Mouse (Mus musculus): Measurements from ENCODE around the gene Cox5b.

Cox5b gene

DNA sequence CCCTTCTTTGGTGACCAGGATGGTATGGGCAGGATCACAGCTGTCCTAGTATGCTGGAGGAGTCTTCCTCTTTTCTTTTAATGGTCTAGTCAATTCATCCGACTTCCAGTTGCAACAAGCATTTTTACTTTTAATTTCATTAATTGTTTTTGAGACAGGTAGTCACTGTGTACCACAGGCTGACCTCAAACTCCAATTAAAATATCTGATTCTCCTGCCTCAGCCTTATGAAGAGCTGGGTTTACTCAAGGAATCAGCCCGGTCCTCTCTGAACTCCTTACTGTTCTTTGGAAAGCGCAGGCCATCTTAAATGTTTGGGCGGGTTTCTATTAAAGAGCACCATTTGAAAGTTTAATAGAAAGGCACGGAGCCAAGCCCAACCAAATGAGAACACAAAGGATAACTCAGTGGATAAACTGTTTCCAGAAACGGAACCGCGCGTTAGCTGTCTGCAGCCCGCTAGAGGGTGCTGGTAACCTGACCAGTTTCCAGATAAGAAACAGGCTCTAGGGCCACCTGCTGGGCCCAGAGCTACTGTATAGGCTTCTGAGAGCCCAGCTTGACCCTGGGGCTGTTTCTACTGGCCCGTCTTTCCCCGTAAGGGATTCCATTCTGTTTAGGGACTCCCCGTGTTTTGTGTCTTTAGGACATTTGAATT lies 7.3 kb upstream of the Cox5b start:
- DNase-seq (ENCODE audit: low spot score), result peak; percentile 85

DNA sequence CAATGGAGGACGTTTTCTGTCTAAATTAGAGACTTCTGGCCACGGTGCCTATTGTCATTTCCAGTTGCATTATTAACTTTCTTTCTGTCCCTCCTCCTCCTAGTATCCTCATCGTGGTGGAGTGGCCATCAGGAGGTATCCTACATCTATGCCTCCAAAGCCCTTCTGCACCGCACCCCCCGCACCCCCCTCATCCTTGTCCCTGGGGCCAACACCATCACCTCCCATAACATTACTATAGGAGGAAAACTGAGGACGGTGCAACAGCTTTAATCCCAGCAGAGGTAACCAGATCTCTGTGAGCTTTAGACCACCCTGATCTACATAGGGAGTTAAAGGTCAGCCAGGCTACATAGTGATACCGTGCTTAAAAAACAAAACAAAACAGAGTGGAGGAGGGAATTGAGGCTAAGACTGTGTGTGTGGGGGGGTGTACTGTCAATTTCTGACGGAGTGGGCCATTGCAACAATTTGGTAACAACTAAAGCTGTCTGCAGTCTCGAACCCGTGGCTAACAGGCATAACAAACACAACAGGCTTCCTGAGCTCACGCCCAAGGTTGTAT lies 496 bp upstream of the Cox5b start:
- DNase-seq (ENCODE audit: low spot score), result no peak

DNA sequence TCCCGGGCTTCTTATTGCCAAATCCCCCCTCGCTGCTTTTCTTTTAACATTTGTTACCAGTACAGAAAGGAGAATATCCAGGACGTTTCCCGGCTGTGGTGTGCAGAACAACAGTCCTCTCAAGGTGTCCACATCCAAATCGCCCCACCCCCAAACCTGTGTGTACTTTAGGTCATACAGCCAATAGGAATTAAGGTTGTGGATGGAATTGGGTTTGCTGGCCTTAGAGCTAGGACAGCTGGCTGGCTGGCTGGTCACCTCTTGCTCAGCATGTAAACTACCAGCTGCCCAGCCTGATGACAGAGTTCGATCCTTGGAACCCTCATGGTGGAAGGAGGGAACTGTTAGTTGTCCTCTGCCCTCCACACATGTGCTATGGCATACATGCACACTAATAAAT lies 3.6 kb downstream of the Cox5b start:
- no peak for DNase-seq (ENCODE audit: low spot score)

DNA sequence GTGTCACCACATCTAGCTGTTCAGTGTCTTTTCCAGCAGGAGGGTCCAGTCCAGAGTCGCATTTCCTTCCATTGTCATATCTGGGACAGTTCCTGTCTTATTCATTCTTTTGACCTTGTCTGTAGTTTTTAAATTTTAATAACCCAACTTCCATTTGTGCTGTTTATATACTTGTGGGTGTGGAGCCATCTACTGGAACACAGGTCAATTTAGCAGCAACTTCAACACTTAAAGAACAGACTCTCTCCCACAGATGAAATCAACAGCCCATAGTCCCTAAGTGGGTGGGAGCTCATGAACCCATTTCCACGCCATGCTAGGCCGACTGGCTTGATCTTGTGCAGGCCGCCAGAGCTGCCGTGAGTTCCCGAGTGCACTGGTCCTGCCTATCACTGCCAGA lies 5.2 kb downstream of the Cox5b start:
- DNase-seq (ENCODE audit: low spot score), result no peak

DNA sequence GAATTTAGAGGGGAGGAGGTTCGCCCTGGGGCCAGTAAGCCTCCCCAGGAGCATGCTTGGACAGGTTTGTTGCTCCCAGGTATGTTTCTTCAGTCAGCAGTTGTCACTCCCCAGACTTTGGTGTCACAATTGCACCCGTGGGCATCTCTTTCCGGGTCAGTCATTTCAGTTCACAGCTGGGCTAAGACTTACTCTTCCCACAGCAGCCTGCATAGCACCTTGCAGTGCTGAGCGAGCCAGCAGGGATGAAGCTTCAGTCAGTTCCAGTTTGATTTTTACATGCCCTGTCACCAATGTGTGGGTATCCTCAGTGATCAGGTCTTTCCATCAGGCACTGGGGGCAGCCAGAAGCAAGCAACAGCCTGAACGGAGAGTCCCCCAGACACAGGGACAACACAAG lies 5.8 kb downstream of the Cox5b start:
- DNase-seq (ENCODE audit: low spot score), result no peak

DNA sequence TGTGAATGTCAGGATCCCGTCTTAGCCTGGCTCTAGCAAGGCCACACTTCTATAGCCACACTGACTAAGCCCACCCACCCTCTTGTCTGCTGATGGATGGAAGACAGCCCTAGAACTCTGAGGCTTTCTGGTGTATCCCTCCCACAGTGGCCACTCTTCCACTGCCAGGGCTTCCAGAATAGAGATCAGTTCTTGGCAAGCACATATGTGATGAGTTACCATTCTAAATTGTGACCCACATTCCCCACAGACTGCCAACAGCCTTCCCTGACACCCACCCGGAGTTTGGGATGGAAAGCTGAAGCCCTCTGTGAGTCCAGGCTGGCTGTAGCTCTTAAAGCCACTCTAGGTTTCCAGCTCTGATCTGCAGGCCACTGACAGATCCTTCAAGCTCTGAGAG lies 15.9 kb downstream of the Cox5b start:
- no peak for DNase-seq (ENCODE audit: low spot score)

DNA sequence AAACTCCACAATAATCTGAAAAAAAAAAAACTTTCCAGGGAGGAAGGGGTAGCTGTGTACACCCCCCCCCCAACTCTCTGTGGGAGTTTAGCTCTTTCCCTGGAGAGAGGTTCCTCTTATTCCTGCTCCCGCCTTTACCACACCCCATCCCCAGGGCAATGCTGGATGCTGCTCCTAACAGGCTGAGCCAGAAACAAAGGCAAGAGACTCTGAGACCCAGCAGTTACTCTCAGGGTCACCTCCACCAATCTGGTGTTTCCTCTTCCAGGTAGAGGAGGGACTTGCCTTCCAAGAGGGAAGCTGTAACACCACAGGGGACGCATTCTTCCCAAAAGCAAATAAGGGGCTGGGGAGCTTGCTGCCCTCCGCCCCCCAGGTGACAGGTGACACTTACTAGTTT lies 16.5 kb downstream of the Cox5b start:
- no peak for DNase-seq (ENCODE audit: low spot score)

DNA sequence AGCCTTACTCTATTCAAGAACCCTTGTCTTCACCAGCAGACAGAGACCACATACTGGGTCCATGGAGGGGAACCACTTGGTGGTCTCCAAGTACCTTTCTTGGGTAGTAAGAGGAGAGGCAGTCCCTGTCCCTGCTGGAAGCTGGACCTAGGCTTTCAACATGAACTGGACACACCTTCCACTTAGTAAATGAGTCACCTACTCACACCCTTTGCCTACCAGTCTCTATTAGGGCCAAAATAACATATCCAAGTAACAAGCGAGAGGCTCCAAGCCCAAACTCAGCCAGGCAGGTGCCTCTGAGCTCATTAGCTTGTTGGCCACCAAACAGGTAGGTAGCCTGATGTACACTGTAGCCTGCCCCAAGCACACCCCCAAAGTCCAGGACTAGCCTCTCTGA lies 17.4 kb downstream of the Cox5b start:
- no peak for DNase-seq (ENCODE audit: low spot score)

DNA sequence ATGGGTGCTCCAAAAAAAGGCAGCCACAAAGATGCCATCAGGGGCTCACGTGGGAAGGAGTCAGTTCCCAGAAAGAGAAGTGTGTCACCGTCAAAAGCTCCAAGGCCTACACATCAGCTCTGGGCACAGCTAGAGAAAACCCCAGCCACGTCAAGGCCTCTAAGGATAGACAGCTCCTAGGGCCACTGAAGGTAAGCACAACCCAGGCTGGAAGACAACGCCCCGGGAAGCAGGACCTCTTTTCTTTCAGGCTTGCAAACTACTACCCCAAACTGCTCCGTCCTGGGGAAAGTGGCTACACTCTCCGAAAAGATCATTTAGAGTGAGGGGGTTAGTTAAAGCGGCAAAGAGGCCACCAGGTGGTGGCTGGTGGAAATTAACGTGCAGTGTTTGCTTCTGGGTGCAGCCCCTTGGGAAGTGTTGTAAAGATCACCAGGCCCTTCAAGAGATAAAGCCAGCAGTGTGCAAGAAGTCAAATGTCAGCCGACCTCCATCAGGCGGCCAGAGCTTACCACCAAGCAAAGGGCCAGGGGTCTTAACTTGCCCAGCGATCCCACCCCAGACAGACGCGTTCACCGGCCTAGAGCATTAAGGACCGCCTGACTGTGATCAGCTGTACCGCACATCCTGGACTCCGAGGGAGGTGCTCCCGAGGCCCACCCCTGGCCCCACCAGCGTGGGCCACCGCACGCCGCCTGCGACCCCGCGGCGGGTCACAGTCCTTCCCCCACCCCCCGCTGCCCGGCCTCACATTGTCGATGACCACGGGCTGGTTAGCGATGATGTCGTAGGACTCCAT lies 18.0 kb downstream of the Cox5b start:
- DNase-seq (ENCODE audit: low spot score), result peak; percentile 40

DNA sequence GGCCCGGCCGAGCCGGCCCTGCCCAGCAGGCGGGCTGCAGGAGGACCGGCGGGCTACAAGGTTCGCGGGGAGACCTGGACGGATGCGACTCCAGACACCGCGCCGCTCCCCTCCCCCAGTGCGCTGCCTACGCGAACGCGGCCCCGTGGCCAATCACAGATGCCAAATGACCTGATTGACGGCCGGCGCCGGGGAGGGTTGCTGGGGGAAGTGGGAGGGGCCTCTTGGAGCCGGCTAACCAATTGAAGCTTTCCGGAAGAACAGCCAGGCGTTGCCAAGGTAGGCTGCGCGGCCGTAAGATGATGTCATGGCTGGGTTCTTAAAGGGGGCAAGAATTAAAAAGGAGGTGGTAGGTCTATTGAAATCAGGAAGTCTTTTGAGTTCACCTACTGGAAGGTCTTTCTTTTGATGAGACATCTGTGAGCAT lies 18.6 kb downstream of the Cox5b start, which contains the start of gene 4933424G06Rik:
Gene 4933424G06Rik (plus strand): TSS at position 296 of the 427 bp plus-strand sequence.
- peak; percentile 98 for DNase-seq (ENCODE audit: low spot score)

DNA sequence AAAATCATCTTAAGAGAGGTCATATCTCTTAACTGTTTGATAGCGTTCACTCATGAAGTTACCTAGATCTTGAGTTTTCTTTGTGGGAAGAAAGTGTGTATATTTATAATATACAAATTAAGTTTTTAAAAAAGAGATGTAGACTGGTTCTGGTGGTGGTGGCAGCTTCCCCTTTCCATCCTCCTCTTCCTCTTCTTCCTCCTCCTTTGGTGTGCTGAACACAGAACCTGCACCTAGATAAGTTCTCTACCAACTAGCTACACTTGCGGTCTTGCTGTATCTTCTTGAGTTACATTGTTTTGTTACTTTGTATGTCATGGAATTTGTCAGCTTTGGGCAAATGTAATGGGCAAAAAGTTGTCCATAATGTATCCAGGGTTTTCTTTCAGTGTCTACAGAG lies 19.9 kb downstream of the Cox5b start:
- no peak for DNase-seq (ENCODE audit: low spot score)

DNA sequence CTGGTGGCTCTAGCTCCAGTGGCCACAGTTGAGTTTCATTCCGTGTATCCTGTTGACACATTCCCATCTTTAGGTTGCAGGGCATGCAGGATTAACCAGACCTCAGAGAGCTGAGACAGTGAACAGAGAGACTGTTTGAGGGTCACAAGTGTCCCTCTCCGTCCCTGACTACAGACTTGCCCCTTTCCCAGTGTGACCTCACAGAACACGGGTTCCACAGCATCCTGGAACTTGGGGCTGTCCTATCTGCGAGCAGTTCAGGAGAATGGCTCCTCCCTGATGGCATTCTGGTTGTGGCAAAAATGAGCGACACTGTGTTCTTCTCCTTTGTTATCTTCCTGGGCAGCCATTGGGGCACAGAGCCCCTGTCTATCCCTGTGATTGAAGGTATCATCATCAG lies 23.1 kb downstream of the Cox5b start, which contains the start of gene Actr1b:
Gene Actr1b (minus strand): TSS at position 112 of the 400 bp plus-strand sequence.
- no peak for DNase-seq (ENCODE audit: low spot score)

DNA sequence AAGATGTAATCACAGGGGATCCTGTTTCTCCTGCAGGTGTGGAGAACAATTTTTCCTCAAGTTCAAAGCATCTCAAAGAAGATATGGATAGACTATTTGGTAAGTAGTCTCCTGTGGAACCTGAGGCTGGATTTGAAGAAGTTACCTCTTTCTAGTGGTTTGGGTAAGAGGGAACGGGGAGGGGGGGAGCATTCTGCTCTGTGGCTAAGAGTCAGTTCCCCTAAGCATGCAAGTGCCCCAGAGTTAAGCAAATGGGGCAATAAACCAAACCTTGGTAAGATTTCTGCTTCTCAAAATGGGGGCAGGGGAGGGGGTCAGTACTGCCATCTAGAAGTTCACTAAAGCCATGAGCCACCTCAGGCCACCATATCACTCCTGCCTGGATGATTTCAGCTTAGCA lies 27.5 kb downstream of the Cox5b start:
- no peak for DNase-seq (ENCODE audit: low spot score)

DNA sequence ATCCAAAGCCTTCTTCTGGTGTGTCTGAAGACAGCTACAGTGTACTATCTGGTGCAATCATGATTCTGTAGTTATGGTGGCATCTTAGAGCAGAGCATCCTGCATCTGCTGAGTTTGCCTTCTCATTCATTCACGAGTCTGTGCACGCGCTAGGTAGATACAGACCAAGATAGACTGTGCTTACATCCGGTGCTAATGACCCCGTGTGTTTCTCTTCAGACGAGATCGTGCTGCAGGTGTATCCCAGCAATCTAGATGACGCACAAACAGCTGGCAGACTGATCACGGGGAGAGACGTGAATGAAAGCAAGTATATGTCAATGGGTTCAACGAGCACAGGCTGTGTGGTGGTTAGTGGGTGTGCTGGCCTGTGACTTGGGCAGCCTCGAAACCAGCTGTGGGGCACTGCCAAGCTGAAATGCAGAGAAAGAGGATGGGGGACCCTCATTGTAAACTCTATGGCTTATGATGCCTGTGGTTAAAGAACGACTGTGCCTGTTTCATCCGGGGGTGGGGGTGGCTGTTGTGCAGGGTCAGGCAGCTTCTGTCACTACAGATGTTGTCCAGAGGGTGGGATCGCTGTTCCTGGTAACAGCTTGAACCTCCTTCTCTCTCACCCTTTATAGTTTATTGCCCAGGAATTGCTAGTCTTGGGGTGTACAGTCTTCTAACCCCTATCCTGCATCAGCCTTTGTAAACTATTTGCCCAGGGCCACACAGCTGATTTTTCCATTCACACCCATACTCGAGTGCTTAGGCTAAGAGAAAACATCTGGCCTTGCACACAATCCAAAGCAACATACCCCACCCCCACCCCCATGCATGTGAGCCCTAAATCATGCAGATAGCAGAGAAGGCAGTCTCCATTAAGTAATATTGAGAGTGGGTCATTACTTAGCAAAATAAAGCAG lies 32.2 kb downstream of the Cox5b start:
- no peak for DNase-seq (ENCODE audit: low spot score)

DNA sequence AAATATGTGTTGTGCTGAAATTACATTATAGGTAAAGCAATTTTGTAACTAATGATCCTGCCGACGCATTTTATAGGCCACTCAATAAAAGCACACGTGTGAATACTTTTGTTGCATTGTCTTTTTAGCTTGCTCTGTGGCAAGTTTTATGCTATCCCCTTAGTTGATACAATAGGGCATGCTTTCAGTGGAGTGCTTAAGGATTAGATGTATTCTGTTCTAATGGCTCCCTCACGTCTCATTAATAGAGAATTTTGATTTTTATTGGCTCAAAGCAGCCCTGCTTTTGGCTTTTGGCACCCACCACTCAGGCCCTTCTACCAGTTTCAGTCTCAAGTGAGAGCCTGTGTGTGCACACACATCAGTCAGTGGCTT lies 32.8 kb downstream of the Cox5b start:
- DNase-seq (ENCODE audit: low spot score), result no peak

DNA sequence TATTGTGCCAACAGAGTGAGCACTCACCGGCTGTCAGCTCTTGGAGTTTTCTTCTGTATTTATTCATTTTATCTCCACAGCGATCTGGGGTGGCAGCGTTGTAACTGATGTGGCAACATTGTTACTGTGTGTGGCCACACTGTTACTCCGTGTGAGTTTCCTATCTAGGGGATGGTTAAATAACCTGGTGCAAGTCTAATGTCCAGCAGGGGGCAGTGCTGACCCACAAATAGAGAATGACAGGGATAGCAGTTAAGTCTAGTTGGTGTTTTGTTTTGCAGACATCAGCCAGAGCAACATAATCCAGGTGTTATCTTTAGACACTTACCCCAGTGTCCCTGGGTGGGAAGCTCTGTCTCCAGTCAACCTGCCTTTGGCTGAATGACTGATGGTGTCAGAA lies 46.1 kb downstream of the Cox5b start:
- DNase-seq (ENCODE audit: low spot score), result peak; percentile 93

DNA sequence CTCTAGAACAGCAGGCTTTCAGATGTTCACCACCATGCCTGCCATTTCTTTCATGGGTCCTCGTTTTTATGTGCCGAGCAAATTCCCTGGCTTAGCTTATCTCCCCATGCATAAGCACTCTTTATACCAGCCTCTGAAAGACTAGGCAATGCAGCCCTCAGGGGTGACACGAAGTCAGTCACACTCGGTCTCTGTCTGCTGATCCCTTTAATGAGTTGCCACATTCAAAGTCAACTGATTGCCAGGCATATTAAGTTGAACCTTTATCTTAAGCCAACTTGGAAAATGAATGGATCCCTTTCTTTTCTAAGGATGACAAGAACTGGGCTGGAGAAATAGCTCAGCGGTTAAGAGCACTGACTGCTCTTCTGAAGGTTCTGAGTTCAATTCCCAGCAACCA lies 48.0 kb downstream of the Cox5b start:
- no peak for DNase-seq (ENCODE audit: low spot score)

DNA sequence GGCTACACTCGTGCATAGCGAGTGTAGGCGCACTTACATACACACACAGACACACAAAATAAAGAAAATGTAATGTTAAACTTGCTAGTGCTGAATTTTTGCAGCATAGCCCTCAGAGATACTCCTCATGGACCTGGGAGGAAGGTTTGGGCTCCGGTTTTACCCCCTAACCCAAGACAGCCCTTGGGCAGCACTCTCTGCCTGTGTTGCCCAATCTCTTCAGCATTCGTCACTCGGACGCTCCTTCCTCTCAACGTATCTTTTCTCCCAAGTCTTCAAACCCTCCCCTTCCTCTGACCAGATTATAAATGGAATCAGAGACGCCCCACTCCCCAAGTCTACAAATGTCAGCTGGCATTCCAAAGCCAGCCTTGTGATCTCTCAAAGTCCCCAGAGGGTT lies 51.8 kb downstream of the Cox5b start:
- DNase-seq (ENCODE audit: low spot score), result no peak

Data from layer of hippocampus, adult 11-12 months (tissue).